Mouse (Mus musculus): Measurements from ENCODE around the gene Grm7.

Gene Grm7

GRCm38 (mm10) chr6:110645411-110646361, at the start of gene Grm7:
Gene Grm7 (plus strand): TSS chr6:110645581.
- no peak for DNase-seq (ENCODE audit: low spot score in 2 of 2)

GRCm38 (mm10) chr6:110645041-110645410, 355 bp upstream of the Grm7 start:
- DNase-seq (ENCODE audit: low spot score in 2 of 2): no peak

GRCm38 (mm10) chr6:110646901-110647300, 1.5 kb downstream of the Grm7 start:
- DNase-seq (ENCODE audit: low spot score in 2 of 2): no peak

GRCm38 (mm10) chr6:110649227-110649626, 3.8 kb downstream of the Grm7 start:
- no peak for DNase-seq (ENCODE audit: low spot score in 2 of 2)

- no peak for DNase-seq (ENCODE audit: low spot score in 2 of 2)
Observed at GRCm38 (mm10) chr6:110653361-110654001, 8.1 kb downstream of the Grm7 start.

- no peak for DNase-seq (ENCODE audit: low spot score in 2 of 2)
Observed at GRCm38 (mm10) chr6:110664436-110664835, 19.1 kb downstream of the Grm7 start.

GRCm38 (mm10) chr6:110668447-110668846, 23.1 kb downstream of the Grm7 start:
- no peak for DNase-seq (ENCODE audit: low spot score in 2 of 2)

- DNase-seq (ENCODE audit: low spot score in 2 of 2): no peak
Observed at GRCm38 (mm10) chr6:110690954-110691353, 45.6 kb downstream of the Grm7 start.

- DNase-seq (ENCODE audit: low spot score in 2 of 2): no peak
Observed at GRCm38 (mm10) chr6:110709763-110710162, 64.4 kb downstream of the Grm7 start.

GRCm38 (mm10) chr6:110714943-110715342, 69.6 kb downstream of the Grm7 start:
- DNase-seq (ENCODE audit: low spot score in 2 of 2): no peak

- no peak for DNase-seq (ENCODE audit: low spot score in 2 of 2)
Observed at GRCm38 (mm10) chr6:110723371-110723770, 78.0 kb downstream of the Grm7 start.

- DNase-seq (ENCODE audit: low spot score in 2 of 2): no peak
Observed at GRCm38 (mm10) chr6:110733914-110734313, 88.5 kb downstream of the Grm7 start.

- DNase-seq (ENCODE audit: low spot score in 2 of 2): no peak
Observed at GRCm38 (mm10) chr6:110743981-110744670, 98.7 kb downstream of the Grm7 start.

GRCm38 (mm10) chr6:110755921-110756320, 110.5 kb downstream of the Grm7 start:
- no peak for DNase-seq (ENCODE audit: low spot score in 2 of 2)

- no peak for DNase-seq (ENCODE audit: low spot score in 2 of 2)
Observed at GRCm38 (mm10) chr6:110769588-110769987, 124.2 kb downstream of the Grm7 start.

GRCm38 (mm10) chr6:110772652-110773051, 127.3 kb downstream of the Grm7 start:
- no peak for DNase-seq (ENCODE audit: low spot score in 2 of 2)

- no peak for DNase-seq (ENCODE audit: low spot score in 2 of 2)
Observed at GRCm38 (mm10) chr6:110776046-110776445, 130.7 kb downstream of the Grm7 start.

- no peak for DNase-seq (ENCODE audit: low spot score in 2 of 2)
Observed at GRCm38 (mm10) chr6:110785497-110785928, 140.1 kb downstream of the Grm7 start.

- DNase-seq (ENCODE audit: low spot score in 2 of 2): no peak
Observed at GRCm38 (mm10) chr6:110792696-110793095, 147.3 kb downstream of the Grm7 start.

- no peak for DNase-seq (ENCODE audit: low spot score in 2 of 2)
Observed at GRCm38 (mm10) chr6:110807481-110807880, 162.1 kb downstream of the Grm7 start.

GRCm38 (mm10) chr6:110812214-110812613, 166.8 kb downstream of the Grm7 start:
- no peak for DNase-seq (ENCODE audit: low spot score in 2 of 2)

- DNase-seq (ENCODE audit: low spot score in 2 of 2): no peak
Observed at GRCm38 (mm10) chr6:110818236-110818635, 172.9 kb downstream of the Grm7 start.
